Mouse (Mus musculus): ENCODE results near the gene Acnat1.
"Not testable (repeated sequence)": the region's sequence is repeated elsewhere in the genome, so short reads cannot be mapped to it uniquely, and the experiment has no call there.

- not testable (repeated sequence) for TF ChIP-seq CTCF (conservative IDR thresholded peaks at IDR 0.05 in 1 of 2, IDR thresholded peaks at IDR 0.05 in 1 of 2; ENCODE audit: low read depth in 2 of 2, low read length in 2 of 2); MAFK (IDR thresholded peaks at IDR 0.05; ENCODE audit: insufficient replicate concordance, low read length); MEF2A (IDR thresholded peaks at IDR 0.05; ENCODE audit: borderline replicate concordance, low read depth, low read length); USF1 (IDR thresholded peaks at IDR 0.05; ENCODE audit: low read depth, low read length); E2F4 (IDR thresholded peaks at IDR 0.05; ENCODE audit: insufficient replicate concordance, low read depth, low read length)
These were observed 36.6 kb upstream of the Acnat1 start for GRCm38 (mm10) chr4:49510236-49510835.

Data from CH12.LX (cell line).